Mouse (Mus musculus) erythroblast, embryonic 14.5 days (primary cell): ENCODE results near the gene Tmem145. TPM values are rescaled to one million over a fixed set of nuclear protein-coding genes. Genes with fewer than 3 reads are reported as not detected.

ENCODE experiments used
- H3K27me3 ChIP-seq: 2 replicates; pipeline ENCODE4 v1.6.1; 2012; ENCODE audit warnings: inconsistent platforms; ENCODE audit not compliant: control insufficient read depth
- H3K36me3 ChIP-seq: 2 replicates; pipeline ENCODE4 v1.6.1; 2012; ENCODE audit warnings: mild to moderate bottlenecking, inconsistent platforms; ENCODE audit not compliant: control insufficient read depth
- H3K4me1 ChIP-seq: 2 replicates; pipeline ENCODE4 v1.6.1; 2012; ENCODE audit warnings: inconsistent platforms; ENCODE audit not compliant: control insufficient read depth
- H3K4me3 ChIP-seq: replicated peaks from 2 replicates; pipeline ENCODE3; 2012; ENCODE audit warnings: moderate library complexity, mild to moderate bottlenecking, inconsistent platforms
- H3K9me3 ChIP-seq: 2 replicates; pipeline ENCODE4 v1.6.1; 2012; ENCODE audit warnings: low read length, inconsistent platforms, mixed read lengths; ENCODE audit not compliant: control insufficient read depth
- GATA1 ChIP-seq: IDR thresholded peaks from 2 replicates; pipeline ENCODE4 v1.6.1; 2012; ENCODE audit warnings: low read length, inconsistent platforms, mixed read lengths
- TAL1 ChIP-seq: IDR thresholded peaks from 3 replicates; pipeline ENCODE4 v1.6.1; 2012; ENCODE audit warnings: low read length, inconsistent platforms, mixed read lengths
- polyA plus RNA-seq: library from polyadenylated mRNA; stranded (reverse); fragments of >175 nt; gene quantifications from 2 replicates; pipeline ENCODE4 v1.2.3, GENCODE M21; 2012

The Tmem145 gene
- polyA plus RNA-seq, 1 experiment, result not detected

DNA sequence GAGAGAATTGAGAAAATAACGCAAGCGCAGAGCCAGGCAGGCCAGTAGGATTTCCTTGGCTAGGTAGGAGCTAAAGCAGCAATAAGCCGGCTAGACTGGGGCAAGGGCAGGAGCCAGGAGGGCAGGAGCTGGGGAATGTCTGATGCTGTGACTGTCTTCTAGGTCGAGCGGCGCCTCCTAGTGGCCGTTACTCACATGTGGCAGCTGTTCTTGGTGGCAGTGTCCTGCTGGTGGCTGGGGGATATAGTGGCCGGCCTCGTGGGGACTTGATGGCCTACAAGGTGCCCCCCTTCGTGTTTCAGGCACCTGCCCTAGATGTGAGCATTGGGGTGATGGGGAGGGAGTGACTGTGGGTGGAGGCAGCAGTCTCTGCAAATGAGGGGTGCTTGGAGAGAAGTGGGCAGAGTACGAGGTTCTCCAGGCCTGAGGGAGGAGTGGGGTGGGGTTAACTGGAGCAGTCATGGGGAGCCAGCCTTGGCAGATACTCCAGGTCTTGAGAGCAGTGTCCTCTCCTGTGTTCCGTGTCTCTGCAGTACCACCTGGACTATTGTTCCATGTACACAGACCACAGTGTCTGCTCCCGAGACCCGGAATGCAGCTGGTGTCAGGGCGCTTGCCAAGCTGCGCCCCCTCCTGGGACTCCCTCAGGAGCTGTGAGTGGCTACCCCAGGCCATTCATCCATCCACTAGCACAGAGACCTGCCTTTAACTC lies 27.8 kb downstream of the Tmem145 start:
- Histone ChIP-seq H3K9me3 (no peaks in the 10 kb centered on the region), H3K4me3 (no peak overlapping the region), H3K36me3 (no peaks in the 10 kb centered on the region), H3K27me3 (no peaks in the 10 kb centered on the region), H3K4me1 (no peaks in the 10 kb centered on the region)
- TF ChIP-seq TAL1 (no peak), GATA1 (no peak)

DNA sequence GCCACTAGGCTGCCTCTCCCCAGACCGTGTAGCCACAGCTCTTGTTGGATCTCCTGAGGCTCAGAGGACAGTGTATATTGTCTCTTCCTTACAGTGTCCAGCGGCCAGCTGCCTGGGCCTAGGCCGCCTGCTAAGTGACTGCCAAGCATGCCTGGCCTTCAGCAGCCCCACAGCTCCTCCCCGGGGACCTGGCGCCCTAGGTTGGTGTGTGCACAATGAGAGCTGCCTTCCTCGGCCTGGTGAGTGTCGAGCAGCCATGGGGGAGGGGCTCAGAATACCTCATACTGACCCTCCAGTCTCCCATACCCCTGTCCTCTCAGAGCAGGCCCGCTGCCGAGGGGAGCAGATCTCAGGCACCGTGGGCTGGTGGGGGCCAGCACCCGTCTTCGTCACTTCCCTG lies 28.6 kb downstream of the Tmem145 start:
- TF ChIP-seq GATA1 (no peak), TAL1 (no peak)
- Histone ChIP-seq H3K4me3 (no peak overlapping the region), H3K27me3 (no peaks in the 10 kb centered on the region), H3K4me1 (no peaks in the 10 kb centered on the region), H3K9me3 (no peaks in the 10 kb centered on the region), H3K36me3 (no peaks in the 10 kb centered on the region)

DNA sequence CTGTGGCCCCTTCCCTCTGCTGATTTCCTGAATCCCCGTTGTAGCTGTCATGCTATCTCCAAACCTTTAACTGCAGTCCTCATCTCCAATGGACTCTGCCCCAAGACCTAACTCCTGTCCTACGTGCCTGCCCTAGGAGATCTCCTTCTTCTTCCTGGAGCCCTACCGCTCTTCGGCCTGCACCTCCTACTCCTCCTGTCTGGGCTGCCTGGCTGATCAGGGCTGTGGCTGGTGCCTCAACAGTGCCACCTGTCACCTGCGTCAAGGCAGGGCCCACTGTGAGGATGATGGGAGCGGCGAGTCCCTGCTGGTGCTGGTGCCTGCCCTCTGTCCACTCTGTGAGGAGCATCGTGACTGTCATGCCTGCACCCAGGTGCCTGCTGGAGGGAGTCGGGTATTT lies 33.4 kb downstream of the Tmem145 start:
- Histone ChIP-seq H3K4me1 (no peaks in the 10 kb centered on the region), H3K9me3 (no peaks in the 10 kb centered on the region), H3K27me3 (no peaks in the 10 kb centered on the region), H3K4me3 (no peak overlapping the region), H3K36me3 (no peaks in the 10 kb centered on the region)
- TF ChIP-seq TAL1, result no peak
- no peak for TF ChIP-seq GATA1

DNA sequence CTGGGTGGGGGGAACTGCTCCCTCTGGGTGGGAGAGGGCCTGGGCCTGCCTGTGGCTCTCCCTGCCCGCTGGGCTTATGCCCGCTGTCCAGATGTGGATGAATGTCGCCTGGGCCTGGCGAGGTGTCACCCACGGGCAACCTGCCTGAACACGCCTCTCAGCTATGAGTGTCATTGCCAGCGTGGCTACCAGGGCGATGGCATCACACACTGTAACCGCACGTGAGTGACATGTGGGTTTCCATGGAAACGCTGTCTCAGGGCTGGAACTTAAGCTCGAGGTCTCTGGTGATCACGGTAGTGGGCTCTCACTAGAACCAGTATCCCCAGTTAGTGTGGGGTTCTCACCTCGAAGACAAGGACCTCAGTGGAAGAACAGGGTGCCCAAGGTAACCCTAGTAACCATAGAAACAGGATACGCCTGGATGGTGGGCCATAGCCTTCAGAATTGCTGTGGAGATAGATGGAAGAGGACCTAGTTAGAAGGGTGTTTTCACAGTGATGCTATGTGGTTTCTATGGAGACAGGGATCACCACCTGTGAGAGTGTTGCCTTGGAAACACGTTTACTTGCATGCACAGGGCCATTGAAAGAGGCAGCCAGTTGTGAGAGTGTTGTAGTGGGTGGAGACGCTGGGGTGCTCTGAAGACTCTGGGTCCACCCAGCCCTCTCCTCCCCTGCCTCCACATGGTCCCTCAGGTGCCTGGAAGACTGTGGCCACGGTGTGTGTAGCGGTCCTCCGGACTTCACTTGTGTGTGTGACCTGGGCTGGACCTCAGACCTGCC lies 35.3 kb downstream of the Tmem145 start:
- H3K36me3 ChIP-seq, result no peaks in the 10 kb centered on the region; the same call in 1 of the 2 replicates

DNA sequence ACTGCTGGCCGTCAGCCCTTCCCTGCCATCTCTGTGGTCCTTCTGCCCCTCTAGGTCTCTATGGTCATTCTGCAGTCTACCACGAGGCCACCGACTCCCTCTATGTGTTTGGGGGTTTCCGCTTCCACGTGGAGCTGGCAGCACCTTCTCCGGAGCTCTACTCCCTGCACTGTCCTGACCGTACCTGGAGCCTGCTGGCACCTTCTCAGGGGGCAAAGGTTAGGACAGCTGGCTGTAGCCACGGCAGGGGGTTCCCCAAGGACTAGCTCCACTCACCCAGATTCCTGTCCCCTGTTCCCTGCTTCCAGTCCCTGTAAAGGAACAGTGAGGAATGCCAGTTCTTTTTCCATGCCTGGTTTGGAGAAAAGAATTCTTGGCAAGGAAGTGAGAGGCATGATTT lies 43.0 kb downstream of the Tmem145 start:
- no peaks in the 10 kb centered on the region for H3K27me3 ChIP-seq
- peaks cover 11% of the 10 kb centered on the region for H3K9me3 ChIP-seq
- no peaks in the 10 kb centered on the region; the same call in 1 of the 2 replicates for H3K4me1 ChIP-seq
- H3K36me3 ChIP-seq, result peaks cover 6% of the 10 kb centered on the region
- no peak overlapping the region for H3K4me3 ChIP-seq
- TF ChIP-seq GATA1 (no peak), TAL1 (no peak)

More for the DNA sequence above, 35.3 kb downstream of the Tmem145 start:
- Histone ChIP-seq H3K4me3 (no peak overlapping the region), H3K9me3 (no peaks in the 10 kb centered on the region), H3K27me3 (no peaks in the 10 kb centered on the region), H3K4me1 (no peaks in the 10 kb centered on the region)
- TF ChIP-seq TAL1, result no peak
- no peak for TF ChIP-seq GATA1

DNA sequence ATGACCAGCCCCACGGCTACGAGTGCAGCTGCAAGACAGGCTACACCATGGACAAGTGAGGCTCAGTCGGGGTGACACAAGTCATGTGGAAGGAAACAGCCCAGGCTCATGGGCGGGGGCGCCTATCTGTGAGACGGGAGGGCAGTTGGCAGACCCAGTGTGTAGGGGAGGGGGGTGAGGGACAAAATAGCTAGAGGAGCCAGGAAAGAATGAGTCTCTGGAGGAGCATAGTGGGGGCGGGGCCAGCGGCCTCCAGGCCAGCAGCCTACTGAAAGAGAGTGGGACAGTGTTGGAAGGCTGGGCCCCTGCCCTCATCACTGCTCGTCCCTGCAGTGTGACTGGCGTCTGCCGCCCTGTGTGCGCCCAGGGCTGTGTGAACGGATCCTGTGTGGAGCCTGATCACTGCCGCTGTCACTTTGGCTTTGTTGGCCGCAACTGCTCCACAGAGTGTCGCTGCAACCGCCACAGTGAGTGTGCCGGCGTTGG lies 52.9 kb downstream of the Tmem145 start:
- TF ChIP-seq GATA1 (no peak), TAL1 (no peak)
- Histone ChIP-seq H3K4me1 (no peaks in the 10 kb centered on the region), H3K27me3 (no peaks in the 10 kb centered on the region), H3K4me3 (no peak overlapping the region), H3K36me3 (no peaks in the 10 kb centered on the region; the same call in 1 of the 2 replicates), H3K9me3 (no peaks in the 10 kb centered on the region)

DNA sequence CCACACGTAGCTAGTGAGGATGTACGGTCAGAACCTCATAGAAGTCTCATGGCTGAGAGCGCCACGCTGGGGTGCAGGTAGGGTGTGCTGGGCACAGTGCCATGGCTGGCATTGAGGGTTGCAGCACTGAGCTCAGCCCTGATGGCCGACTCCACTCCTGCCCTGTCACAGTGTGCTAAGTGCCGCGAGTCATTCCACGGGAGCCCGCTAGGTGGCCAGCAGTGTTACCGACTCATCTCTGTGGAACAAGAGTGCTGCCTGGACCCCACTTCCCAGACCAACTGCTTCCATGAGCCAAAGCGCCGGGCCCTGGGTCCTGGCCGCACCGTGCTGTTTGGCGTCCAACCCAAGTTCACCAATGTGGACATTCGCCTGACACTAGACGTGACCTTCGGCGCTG lies 57.2 kb downstream of the Tmem145 start:
- Histone ChIP-seq H3K4me1 (no peaks in the 10 kb centered on the region), H3K36me3 (no peaks in the 10 kb centered on the region; the same call in 1 of the 2 replicates), H3K4me3 (no peak overlapping the region), H3K9me3 (no peaks in the 10 kb centered on the region), H3K27me3 (peaks cover 27% of the 10 kb centered on the region)
- TF ChIP-seq TAL1, result no peak
- no peak for TF ChIP-seq GATA1

DNA sequence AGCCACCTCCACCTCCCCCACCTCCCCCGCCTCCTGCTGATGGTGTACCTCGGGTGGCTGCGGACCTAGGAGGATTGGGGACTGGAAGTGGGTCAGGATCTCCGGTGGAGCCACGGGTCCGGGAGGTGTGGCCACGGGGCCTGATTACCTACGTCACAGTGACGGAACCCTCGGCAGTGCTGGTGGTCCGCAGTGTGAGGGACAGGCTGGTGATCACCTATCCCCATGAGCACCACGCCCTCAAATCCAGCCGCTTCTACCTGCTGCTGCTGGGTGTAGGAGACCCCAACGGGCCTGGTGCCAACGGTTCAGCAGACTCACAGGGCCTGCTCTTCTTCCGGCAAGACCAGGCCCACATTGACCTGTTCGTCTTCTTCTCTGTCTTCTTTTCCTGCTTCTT lies 57.7 kb downstream of the Tmem145 start:
- TF ChIP-seq GATA1, result no peak
- no peak for TF ChIP-seq TAL1
- no peaks in the 10 kb centered on the region for H3K4me1 ChIP-seq
- H3K36me3 ChIP-seq, result no peaks in the 10 kb centered on the region; the same call in 1 of the 2 replicates
- no peaks in the 10 kb centered on the region for H3K9me3 ChIP-seq
- H3K4me3 ChIP-seq, result no peak overlapping the region
- peaks cover 31% of the 10 kb centered on the region for H3K27me3 ChIP-seq

Other genes starting within 250 kb of the Tmem145 start
- 0.82 and 0.91 TPM in 2 replicates for gene Grik5, start 233.8 kb upstream of the Tmem145 start, polyA plus RNA-seq
- gene Zfp574, start 233.5 kb upstream of the Tmem145 start, polyA plus RNA-seq, result 3.0 and 3.4 TPM in 2 replicates
- 0.29 and 0.33 TPM in 2 replicates for gene Pou2f2, start 126.4 kb upstream of the Tmem145 start, polyA plus RNA-seq
- gene Dedd2, start 85.5 kb upstream of the Tmem145 start, polyA plus RNA-seq, result 50.4 and 51.9 TPM in 2 replicates
- 1.1 and 1.5 TPM in 2 replicates for gene Zfp526, start 84.7 kb upstream of the Tmem145 start, polyA plus RNA-seq
- gene Gsk3a, start 68.3 kb upstream of the Tmem145 start, polyA plus RNA-seq, result 30.9 and 31.8 TPM in 2 replicates
- 3.2 and 3.6 TPM in 2 replicates for gene Erf, start 55.3 kb upstream of the Tmem145 start, polyA plus RNA-seq
- 47.3 and 55.9 TPM in 2 replicates for gene Cic, start 38.4 kb upstream of the Tmem145 start, polyA plus RNA-seq
- gene Pafah1b3, start 8.1 kb upstream of the Tmem145 start, polyA plus RNA-seq, result 1.2 TPM in 2 replicates
- gene Prr19, start 4.7 kb upstream of the Tmem145 start, polyA plus RNA-seq, result not detected in 2 replicates
- 0.03 and 0.16 TPM in 2 replicates for gene Megf8, start 11.1 kb downstream of the Tmem145 start, polyA plus RNA-seq
- gene Cnfn, start 63.6 kb downstream of the Tmem145 start, polyA plus RNA-seq, result not detected in 2 replicates
- 0.22 and 0.32 TPM in 2 replicates for gene Lipe, start 92.6 kb downstream of the Tmem145 start, polyA plus RNA-seq
- gene Cxcl17, start 106.8 kb downstream of the Tmem145 start, polyA plus RNA-seq, result not detected in 2 replicates
- 0.01 TPM in 1 of 2 replicates, not detected in the other for gene Ceacam1, start 171.5 kb downstream of the Tmem145 start, polyA plus RNA-seq
- not detected in 2 replicates for gene Ceacam2, start 233.8 kb downstream of the Tmem145 start, polyA plus RNA-seq